Comparison of ENCODE assay signal across 8 mouse cellular contexts in genomic region chr3:129303941-129304340, GRCm38 (mm10). TPM values are rescaled to one million over a fixed set of nuclear protein-coding genes. Genes with fewer than 3 reads are reported as not detected.
DNase-seq lines count a peak whose midpoint lies in the region; ATAC-seq and TF ChIP-seq lines count a peak whose summit lies in the region.

No protein-coding gene starts in this region.

- no peaks in the 10 kb centered on the region for H3K4me1 ChIP-seq in limb, embryonic 14.5 days (ENCODE audit: control insufficient read depth, insufficient read depth, low read length)
- no peaks in the 10 kb centered on the region for H3K4me1 ChIP-seq in limb, embryonic 10.5 days

- WGBS in limb, embryonic 14.5 days: 7% methylated on average over 3 of the region's 3 CpGs
- WGBS in limb, embryonic 10.5 days: 12% methylated on average over 3 of the region's 3 CpGs

- H3K27ac ChIP-seq in limb, embryonic 14.5 days (replicated peaks; ENCODE audit: low read depth, low read length): no peak overlapping the region
- no peak overlapping the region for H3K27ac ChIP-seq in limb, embryonic 10.5 days

- H3K36me3 ChIP-seq in limb, embryonic 14.5 days (ENCODE audit: control insufficient read depth, insufficient read depth, low read length): no peaks in the 10 kb centered on the region
- H3K36me3 ChIP-seq in limb, embryonic 10.5 days: no peaks in the 10 kb centered on the region

- H3K4me3 ChIP-seq in limb, embryonic 14.5 days (replicated peaks; ENCODE audit: low read length): no peak overlapping the region
- H3K4me3 ChIP-seq in limb, embryonic 10.5 days: no peak overlapping the region

- H3K4me2 ChIP-seq in limb, embryonic 14.5 days (replicated peaks; ENCODE audit: low read depth, low read length, severe bottlenecking): no peak overlapping the region

- H3K9me3 ChIP-seq in limb, embryonic 14.5 days (ENCODE audit: control insufficient read depth, low read length): no peaks in the 10 kb centered on the region
- no peaks in the 10 kb centered on the region for H3K9me3 ChIP-seq in limb, embryonic 10.5 days (replicated peaks)

- no peak for ATAC-seq in limb, embryonic 14.5 days (ENCODE audit: low FRiP score, low read depth)

- DNase-seq in adrenal gland, postnatal 14 days: peak; percentile 45
- DNase-seq in adrenal gland, adult 2 months: no peak
- DNase-seq in limb, embryonic 14.5 days (ENCODE audit: low spot score): peak; percentile 80
- no peak for DNase-seq in limb, embryonic 10.5 days (ENCODE audit: low spot score)
- peak; percentile 63 for DNase-seq in adipocyte (ENCODE audit: low spot score)
- peak; percentile 62 for DNase-seq in induced T-regulatory cell, adult 2 months (ENCODE audit: low read depth)
- DNase-seq in naive thymus-derived CD4-positive, alpha-beta T cell, adult 2 months (ENCODE audit: low read depth): peak; percentile 54
- no peak for DNase-seq in gastrocnemius, postnatal 10 days

- no peaks in the 10 kb centered on the region for H3K27me3 ChIP-seq in limb, embryonic 14.5 days (ENCODE audit: control insufficient read depth, insufficient read depth, low read length)
- no peaks in the 10 kb centered on the region for H3K27me3 ChIP-seq in limb, embryonic 10.5 days (ENCODE audit: low read depth, poor library complexity, severe bottlenecking)

- no peak for TF ChIP-seq POLR2A in limb, embryonic 14.5 days (IDR thresholded peaks at IDR 0.05; ENCODE audit: borderline replicate concordance, extremely low read depth, insufficient read depth, insufficient read length)

- H3K9ac ChIP-seq in limb, embryonic 14.5 days (ENCODE audit: low read depth, low read length, severe bottlenecking): no peak overlapping the region

RNA-seq across cellular contexts. Expression of gene Enpep, which starts 28.6 kb away (rescaled TPM):
- 11.5 and 13.0 TPM in 2 replicates for total RNA-seq in adrenal gland, postnatal 14 days (2021)
- total RNA-seq in adrenal gland, adult 2 months (2021): 10 to 100 TPM; 10.6 to 18.2 TPM
- polyA plus RNA-seq in adrenal gland, adult 2 months (2012; rRNA removed): 1.5 and 1.6 TPM in 2 replicates
- polyA plus RNA-seq in limb, embryonic 14.5 days (2012; rRNA removed): 2.6 and 3.1 TPM in 2 replicates
- 1.7 and 3.0 TPM in 2 replicates for polyA plus RNA-seq in limb, embryonic 14.5 days (2014; fragmentation: Nextera tagmentation; extraction: Ambion mirVana)
- 0.20 and 0.31 TPM in 2 replicates for polyA plus RNA-seq in limb, embryonic 10.5 days (2016; fragmentation: Nextera tagmentation; extraction: Ambion mirVana)
- total RNA-seq in gastrocnemius, postnatal 10 days (2021): 1 to 10 TPM; 3.2 to 3.7 TPM

Comparison
In these comparisons a context has a peak if more than half of its experiments do, and no peak if none do; other contexts are left out.
1. DNase-seq: peak in adrenal gland, postnatal 14 days (single experiment), limb, embryonic 14.5 days (single experiment), adipocyte (single experiment), induced T-regulatory cell, adult 2 months (single experiment) and naive thymus-derived CD4-positive, alpha-beta T cell, adult 2 months (single experiment); none in adrenal gland, adult 2 months (single experiment), limb, embryonic 10.5 days (single experiment) and gastrocnemius, postnatal 10 days (single experiment).